Mouse (Mus musculus) inflammation-experienced regulatory T-cells, adult 6 months (primary cell): ENCODE results near the gene Wdr70. TPM values are rescaled to one million over a fixed set of nuclear protein-coding genes. Genes with fewer than 3 reads are reported as not detected.
A peak's percentile ranks its signal among the peaks of the same experiment; 100 is the strongest.

ENCODE experiments used
- ATAC-seq: one replicate; pipeline ENCODE4 v1.8.0; 2017
- polyA plus RNA-seq, 3 experiments: library from polyadenylated mRNA; unstranded; fragments of 100-300 nt; shearing (Covaris generic); gene quantifications; one replicate each; pipeline ENCODE4 v1.2.1; 2017

The Wdr70 gene
- polyA plus RNA-seq, 3 experiments from 2014 or later: 30.0 to 36.8 (median 30.3) TPM

GRCm38 (mm10) chr15:8027503-8027902 is 71.5 kb downstream of the Wdr70 start:
- ATAC-seq: no peak

DNA sequence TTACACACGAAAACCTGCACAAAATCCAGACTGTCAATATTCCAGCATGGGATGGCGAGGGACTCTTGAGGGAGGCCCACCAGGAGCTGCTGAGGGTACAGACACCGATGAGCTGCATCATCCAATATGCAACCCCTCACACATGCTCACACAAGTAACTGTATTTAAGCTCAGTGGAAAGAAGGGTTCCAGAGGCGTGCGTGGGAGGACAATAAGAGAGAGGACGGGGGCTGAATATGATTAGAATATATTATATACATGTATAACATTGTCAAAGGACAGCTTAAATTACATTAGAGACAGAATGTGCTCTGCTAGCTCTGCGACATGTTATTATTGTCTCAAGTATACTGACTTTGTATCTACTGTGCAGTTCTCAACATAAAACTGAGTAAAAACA is 87.6 kb downstream of the Wdr70 start:
- ATAC-seq: no peak

DNA sequence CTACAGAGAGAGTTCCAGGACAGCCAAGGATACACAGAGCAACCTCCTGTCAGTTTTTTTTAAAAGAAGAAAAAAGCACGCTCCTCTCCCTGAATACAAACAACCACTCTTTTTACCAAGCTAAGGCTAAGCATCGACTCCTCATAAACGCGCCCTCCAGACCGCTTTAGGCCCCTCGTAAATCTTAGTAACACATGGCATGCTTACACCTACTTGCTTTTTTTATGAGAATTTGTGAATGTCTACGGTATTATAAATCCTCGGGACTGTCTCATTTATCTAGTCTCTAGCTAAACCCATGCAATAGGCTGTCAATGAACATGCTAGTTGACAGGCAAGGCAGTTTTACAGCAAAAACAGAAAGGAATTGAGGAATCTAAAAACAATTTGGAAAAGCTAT is 91.6 kb downstream of the Wdr70 start:
- no peak for ATAC-seq

DNA sequence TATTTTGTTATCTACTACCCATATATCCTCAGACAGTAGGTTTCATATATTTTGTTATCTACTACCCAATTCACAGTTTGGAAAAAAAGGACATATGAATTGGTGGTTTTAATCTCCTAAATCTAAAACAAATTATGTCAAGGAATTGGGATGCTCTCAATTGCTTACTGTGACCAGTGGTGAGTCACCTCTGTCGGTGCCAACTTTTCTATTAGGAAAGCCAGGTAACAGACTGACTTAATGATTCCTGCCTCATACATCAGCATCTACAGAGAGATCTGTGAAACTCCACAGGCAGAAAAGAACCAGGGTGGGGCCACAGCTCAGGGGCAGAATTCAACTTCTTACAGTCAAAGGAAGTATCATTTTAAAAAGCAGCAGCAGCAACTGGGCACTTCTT is 93.0 kb downstream of the Wdr70 start:
- ATAC-seq: no peak

- no peak for ATAC-seq
These were observed 93.5 kb downstream of the Wdr70 start for GRCm38 (mm10) chr15:8005506-8005905.

- no peak for ATAC-seq
These were observed 95.2 kb downstream of the Wdr70 start for GRCm38 (mm10) chr15:8003789-8004188.

DNA sequence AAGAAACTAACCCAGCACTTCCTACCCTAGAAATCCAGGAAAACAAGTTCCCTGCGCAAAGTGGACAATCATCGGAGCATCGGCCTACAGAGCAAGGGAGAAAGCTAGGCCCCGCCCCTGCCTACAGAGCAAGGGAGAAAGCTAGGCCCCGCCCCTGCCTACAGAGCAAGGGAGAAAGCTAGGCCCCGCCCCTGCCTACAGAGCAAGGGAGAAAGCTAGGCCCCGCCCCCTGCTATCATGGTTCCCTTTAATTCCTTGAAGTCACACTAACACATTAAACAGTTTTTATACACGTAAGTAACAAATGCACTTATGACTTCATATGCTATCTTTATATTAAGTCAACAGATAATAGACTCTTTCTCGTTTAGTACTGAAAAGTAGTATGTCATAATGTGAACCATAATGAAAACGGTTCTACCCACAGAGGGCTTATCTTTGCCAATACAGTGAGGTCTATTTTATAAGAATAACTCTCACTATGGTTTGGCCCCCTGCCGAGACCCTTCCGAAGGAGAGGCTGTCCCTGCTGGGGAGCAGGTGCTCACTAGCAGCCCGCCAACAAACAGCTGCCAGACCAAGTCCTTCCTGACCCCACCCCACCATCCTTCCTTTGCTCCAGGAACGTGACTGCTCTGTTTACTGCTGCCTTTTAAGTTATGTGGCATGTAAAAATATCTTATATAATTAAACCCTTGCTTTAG is 100.0 kb downstream of the Wdr70 start:
- ATAC-seq: no peak

DNA sequence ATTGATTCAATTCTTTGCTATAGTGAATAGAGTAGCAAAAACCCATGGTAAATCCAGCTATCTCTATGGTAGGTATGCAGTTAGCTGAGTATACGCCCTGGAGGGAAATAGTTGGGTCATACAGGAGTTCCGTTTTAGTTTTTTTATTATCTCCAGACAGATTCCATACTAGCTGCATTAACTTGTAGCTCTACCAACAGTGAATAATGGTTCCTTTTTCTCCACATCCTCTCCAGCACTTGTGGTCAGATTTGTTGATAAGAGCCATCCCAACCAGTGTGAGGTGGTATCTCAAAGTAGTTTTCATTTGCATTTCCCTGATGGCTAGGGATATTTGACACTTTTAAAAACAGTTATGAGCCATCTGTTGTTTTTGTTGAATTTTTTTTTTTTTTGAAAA is 100.9 kb downstream of the Wdr70 start:
- ATAC-seq: no peak

DNA sequence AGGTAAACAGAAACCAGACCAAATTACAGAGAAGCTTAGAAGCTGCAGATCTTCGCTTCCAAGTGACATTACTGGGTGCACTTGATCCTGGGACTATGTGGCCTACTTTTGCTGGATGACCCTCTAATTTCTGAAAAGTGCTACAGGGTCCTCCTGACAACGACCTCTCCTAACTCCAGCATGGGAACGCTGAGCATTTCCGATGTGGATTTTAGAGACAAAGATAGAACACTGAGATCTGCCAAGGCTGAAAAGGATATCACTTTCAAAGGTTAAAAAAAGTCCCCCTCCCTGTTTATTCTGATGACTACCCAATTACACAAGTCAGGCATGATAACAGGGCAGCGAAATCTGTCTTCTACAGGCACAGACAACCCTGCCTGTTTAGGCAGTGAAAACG is 105.3 kb downstream of the Wdr70 start:
- ATAC-seq: no peak

- no peak for ATAC-seq
These were observed 108.9 kb downstream of the Wdr70 start for GRCm38 (mm10) chr15:7990101-7990500.

DNA sequence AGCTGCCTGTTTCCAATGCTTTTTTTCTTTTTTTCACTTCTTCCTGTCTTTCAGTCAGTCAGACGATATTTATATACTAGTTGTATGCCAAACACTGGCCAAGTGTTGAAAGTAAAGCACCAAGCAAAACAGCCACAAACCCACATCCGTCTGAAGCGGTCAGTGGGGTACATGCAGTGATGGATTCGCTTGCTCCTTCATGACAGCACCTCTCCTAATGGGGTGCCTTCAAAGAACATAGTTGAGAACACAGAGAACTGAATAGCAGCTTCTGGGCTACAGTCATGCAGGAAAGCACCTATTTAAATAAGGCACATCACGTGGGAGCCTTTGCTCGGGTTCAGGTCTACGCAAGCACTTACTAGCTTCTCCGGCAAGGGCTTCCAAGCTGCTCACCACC is 111.6 kb downstream of the Wdr70 start:
- peak; percentile 63 for ATAC-seq

DNA sequence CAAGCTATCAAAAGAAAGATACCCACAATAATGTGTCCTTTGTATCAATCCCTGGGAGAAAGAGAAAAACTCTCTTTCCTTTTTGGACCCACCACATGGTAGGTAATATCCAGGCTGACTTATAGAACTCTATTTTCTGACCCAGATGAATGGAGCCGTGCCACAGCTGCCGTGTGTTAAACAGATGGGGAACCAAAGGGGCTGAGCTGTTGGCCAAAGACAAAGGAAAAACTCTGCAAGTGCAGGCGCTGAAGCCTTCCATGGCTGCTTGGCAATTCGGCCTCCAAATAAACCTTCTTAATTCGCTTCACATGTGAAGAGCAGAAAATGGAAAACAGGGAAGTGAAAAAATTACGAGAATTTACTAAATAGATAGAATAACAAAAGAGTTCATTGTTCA is 112.7 kb downstream of the Wdr70 start:
- ATAC-seq: no peak

GRCm38 (mm10) chr15:7978640-7979039 is 120.4 kb downstream of the Wdr70 start:
- peak; percentile 72 for ATAC-seq

DNA sequence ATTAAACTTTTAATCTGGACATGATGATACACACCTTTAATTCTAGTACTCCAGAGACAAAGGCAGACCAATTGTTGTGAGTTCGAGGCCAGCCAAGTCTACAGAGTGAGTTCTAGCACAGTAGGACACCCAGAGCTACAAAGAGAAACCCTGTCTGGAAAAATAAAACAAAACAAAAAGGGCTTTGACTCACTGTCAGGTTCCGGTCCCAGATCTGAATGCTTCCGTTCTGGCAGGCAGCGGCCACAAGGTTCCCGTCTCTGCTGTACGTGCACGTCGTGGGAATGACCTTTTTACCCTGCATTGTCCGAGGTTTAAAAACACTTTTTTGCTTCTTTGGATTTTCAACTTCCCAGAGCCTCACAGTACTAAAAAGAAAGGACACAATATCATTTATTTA is 122.2 kb downstream of the Wdr70 start:
- ATAC-seq: peak; percentile 32

DNA sequence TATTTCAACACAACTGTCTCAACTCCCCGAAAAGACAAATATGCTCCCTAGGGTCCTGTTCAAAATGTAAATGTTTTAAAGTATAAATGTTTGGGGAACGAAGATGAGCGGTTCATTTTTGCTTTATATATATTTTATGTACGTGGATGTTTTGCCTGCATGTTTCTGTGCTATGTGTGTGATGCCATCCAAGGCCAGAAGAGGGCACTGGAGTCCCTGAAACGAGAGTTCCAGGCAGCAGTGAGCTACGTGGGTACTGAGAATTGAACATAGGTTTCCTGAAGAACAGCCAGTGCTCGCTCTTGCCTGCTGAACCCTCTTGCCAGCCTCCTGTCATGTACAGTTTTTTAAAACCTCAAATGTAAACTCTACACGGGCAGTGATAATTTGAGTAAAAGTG is 124.6 kb downstream of the Wdr70 start:
- no peak for ATAC-seq

GRCm38 (mm10) chr15:7972528-7972927 is 126.5 kb downstream of the Wdr70 start:
- ATAC-seq: no peak

DNA sequence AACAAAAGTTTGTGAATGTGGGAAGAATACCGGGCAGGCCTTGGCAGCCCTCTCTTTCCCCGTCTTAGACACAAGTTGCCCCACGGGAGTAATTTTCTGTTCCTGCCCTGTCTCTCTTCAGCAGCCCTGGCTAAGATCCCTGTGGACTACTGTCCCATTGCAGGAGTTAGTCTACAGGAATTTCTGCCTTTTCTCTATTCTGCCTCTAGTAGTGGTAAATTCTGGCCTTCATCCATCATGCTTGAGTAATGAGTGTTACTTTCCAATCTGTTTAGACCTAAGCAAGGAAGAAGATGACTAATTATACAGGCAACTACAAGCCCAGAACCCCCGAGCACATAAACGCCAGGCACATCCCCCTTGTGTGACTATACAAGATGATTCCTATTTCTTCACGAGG is 136.2 kb downstream of the Wdr70 start:
- no peak for ATAC-seq

- ATAC-seq: no peak
These were observed 137.5 kb downstream of the Wdr70 start for GRCm38 (mm10) chr15:7961489-7961888.

GRCm38 (mm10) chr15:7956899-7957298 is 142.1 kb downstream of the Wdr70 start:
- ATAC-seq: no peak

GRCm38 (mm10) chr15:7950561-7950960 is 148.4 kb downstream of the Wdr70 start:
- ATAC-seq: no peak

DNA sequence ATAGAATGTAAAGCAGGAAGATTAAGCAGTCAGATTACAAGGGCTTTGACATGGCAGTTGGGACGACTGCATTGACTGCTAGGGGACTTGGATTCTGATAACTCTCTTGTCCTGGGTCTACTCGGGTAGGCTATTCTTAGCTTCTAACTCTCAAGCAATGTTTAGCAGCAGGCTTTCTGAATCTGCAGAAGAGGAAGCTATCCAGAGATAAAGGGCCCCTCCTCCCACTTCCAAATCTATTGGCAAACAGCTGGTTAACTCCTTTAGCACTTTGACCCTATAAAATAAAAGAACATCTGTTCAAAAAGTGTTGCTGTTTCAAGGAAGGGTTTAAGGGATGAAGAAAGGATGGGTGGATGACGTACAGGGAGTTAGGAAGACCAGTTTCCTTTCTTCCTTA is 157.3 kb downstream of the Wdr70 start:
- no peak for ATAC-seq

DNA sequence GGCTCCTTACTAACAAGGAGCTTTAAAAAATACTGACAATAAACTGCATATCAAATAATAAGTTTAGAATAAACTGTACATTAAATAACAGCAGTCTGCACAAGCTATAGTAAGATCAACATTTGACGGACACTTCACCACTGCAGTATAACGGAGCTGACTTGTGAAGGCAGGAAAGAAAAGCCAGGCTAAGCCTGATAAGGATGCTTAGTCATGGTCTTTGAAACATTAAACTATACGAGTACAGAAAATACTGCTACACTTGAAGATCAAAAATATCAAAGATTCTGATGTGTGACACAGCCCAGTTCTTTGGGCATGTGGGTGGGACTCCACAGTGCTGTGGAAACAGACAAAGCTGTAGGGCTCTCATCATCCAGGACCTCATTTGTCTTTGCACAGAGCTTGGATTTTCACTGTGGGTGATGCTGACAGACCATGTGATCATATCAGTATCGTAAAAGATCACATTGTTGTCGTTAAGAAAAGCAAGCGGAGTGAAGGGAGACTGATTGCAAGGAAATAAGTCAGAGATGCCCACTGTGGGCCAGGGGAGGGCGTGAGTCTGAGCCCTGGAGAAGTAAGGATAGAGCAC is 163.3 kb downstream of the Wdr70 start:
- ATAC-seq: no peak

DNA sequence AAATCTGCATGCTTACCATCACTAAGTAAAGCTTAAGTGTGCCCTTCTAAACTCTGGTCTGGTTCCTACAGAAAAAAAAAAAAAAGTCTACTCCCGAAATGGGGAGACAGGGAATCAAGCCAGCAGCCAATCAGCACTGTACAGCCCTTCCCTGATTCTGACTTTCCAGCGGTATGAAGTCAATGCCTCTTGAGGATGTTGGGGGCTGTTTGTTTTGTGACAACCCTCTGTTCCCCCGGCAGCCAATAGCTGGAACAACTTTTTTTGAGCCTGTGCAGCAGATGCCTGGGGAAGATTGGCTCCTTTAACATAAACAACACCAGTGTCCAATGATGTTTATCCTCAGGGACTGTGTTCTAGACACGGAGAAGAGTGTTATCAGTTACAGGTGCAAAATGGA is 164.4 kb downstream of the Wdr70 start:
- no peak for ATAC-seq

DNA sequence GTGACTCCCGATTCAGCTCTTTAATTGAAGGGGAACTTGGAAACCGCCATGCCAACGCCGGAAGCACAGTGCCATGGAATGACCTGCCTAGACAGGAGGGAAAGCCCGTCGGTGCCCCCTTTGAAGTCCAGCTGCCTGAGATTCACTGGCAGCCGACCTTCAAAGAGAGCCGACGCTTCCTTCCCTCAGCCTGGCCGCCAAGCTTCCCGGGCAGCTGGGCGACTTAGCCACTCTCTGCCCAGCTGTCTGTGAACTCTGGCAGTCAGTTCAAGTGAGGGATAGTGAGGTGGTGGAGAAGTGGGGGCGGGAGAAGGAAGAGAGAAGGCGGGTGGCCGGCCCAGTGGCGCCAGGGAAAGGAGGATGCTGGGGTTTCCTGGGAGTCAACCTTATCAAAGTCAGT is 164.9 kb downstream of the Wdr70 start:
- no peak for ATAC-seq

- no peak for ATAC-seq
These were observed 167.4 kb downstream of the Wdr70 start for GRCm38 (mm10) chr15:7931605-7932008.
